Mouse (Mus musculus): ENCODE measurements around the gene Tmem25.

DNA sequence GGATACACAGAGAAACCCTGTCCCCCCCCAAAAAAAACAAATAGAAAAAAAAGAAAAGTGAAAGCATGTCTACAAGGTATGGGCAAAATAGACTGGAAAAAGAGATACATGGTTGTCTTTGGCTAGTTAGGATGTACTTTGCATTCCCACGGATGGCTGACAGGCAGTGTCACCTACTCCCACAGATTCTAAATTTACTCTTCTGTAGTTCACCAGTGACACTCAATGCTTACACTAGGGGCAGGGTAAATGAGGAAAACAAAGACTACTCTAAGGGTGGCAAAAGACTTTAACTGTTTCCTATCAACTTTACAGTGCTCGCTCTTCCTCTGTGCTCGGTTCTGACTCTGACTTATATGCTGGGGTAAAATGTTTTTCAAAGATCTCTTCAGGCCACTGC is 52.4 kb downstream of the Tmem25 start:
- TF ChIP-seq POLR2A (IDR thresholded peaks at IDR 0.05; ENCODE audit: borderline replicate concordance, control insufficient read depth, low read depth, low read length) (no peak), CTCF (IDR thresholded peaks at IDR 0.05; ENCODE audit: control insufficient read depth, insufficient read depth, low read length) (no peak)

Measured in bone marrow, adult 2 months (tissue).